ENCODE assay signal across 15 mouse cellular contexts in genomic region chr6:100525496-100525895, GRCm38 (mm10).
DNase-seq lines count a peak whose midpoint lies in the region; ATAC-seq and TF ChIP-seq lines count a peak whose summit lies in the region.
"Had no signal": no experiment of that assay in that cellular context is flagged by ENCODE, and none has a peak within 500 bp of the region (broad histone marks: within the 10 kb centered on the region; RNA-seq: fewer than 3 reads in every experiment).

No protein-coding gene starts in this region.

- WGBS in kidney, adult 2 months: 8% methylated on average over 3 of the region's 3 CpGs
- WGBS in large intestine, adult 2 months: 27% methylated on average over 3 of the region's 3 CpGs

- no peak for ATAC-seq in granulocyte monocyte progenitor cell, adult 5-6 weeks (replicated peaks; ENCODE audit: poor library complexity, severe bottlenecking)
- ATAC-seq: forebrain, embryonic 15.5 days had no signal

- no peak for TF ChIP-seq CTCF in testis, adult 2 months (IDR thresholded peaks at IDR 0.05; ENCODE audit: control insufficient read depth, insufficient read depth, insufficient replicate concordance, low read depth, low read length)
- no peak for TF ChIP-seq CTCF in kidney, adult 2 months (conservative IDR thresholded peaks at IDR 0.05; ENCODE audit: insufficient read depth, insufficient read length, low read depth, low read length)

- H3K4me1 ChIP-seq in testis, adult 2 months (ENCODE audit: control insufficient read depth, insufficient read depth, low read length): peaks cover 20% of the 10 kb centered on the region
- peaks cover 6% of the 10 kb centered on the region; the same call in 1 of the 2 replicates for H3K4me1 ChIP-seq in kidney, adult 2 months (ENCODE audit: control insufficient read depth, insufficient read depth, low read length)

- H3K27me3 ChIP-seq in testis, adult 2 months (ENCODE audit: control insufficient read depth, insufficient read depth, low read length): no peaks in the 10 kb centered on the region
- no peaks in the 10 kb centered on the region for H3K27me3 ChIP-seq in kidney, adult 2 months (replicated peaks; ENCODE audit: control insufficient read depth, insufficient read depth, low read length)
- H3K27me3 ChIP-seq: forebrain, embryonic 15.5 days had no signal

- TF ChIP-seq POLR2A in testis, adult 2 months (IDR thresholded peaks at IDR 0.05; ENCODE audit: control insufficient read depth, low read depth, low read length): no peak
- no peak for TF ChIP-seq POLR2A in kidney, adult 2 months (IDR thresholded peaks at IDR 0.05; ENCODE audit: low read depth, low read length)

- H3K36me3 ChIP-seq in testis, adult 2 months (ENCODE audit: control insufficient read depth, insufficient read depth, low read length): no peaks in the 10 kb centered on the region
- H3K36me3 ChIP-seq in kidney, adult 2 months (ENCODE audit: control insufficient read depth, insufficient read depth, low read length): no peaks in the 10 kb centered on the region
- H3K36me3 ChIP-seq: embryonic facial prominence, embryonic 12.5 days; forebrain, embryonic 15.5 days; heart, embryonic 13.5 days; midbrain, embryonic 10.5 days had no signal

- H3K4me3 ChIP-seq in testis, adult 2 months (ENCODE audit: control insufficient read depth, low read depth, low read length): peak overlapping the region; percentile 51
- no peak overlapping the region for H3K4me3 ChIP-seq in kidney, adult 2 months (ENCODE audit: insufficient read depth, low read depth, low read length)
- H3K4me3 ChIP-seq: embryonic facial prominence, embryonic 12.5 days; forebrain, embryonic 15.5 days; heart, embryonic 13.5 days had no signal

- no peak for DNase-seq in testis, postnatal 10 days (ENCODE audit: low spot score)
- DNase-seq in kidney, adult 2 months: peak; percentile 58
- DNase-seq in large intestine, adult 2 months (ENCODE audit: low read depth, low spot score): peak; percentile 28
- peak; percentile 48 for DNase-seq in yolk sac, embryonic 10.5 days (ENCODE audit: low spot score)
- no peak for DNase-seq in urinary bladder, postnatal 4 days (ENCODE audit: low spot score in 2 of 2)
- no peak for DNase-seq in adrenal gland, postnatal 25 days
- DNase-seq: cerebellum, adult 8-10 months; gastrocnemius, postnatal 25 days; thymus, adult 2 months had no signal

- H3K27ac ChIP-seq in testis, adult 2 months (ENCODE audit: control insufficient read depth, insufficient read depth, low read depth, low read length): no peak overlapping the region
- no peak overlapping the region for H3K27ac ChIP-seq in kidney, adult 2 months (ENCODE audit: insufficient read depth, low read depth, low read length)
- H3K27ac ChIP-seq: embryonic facial prominence, embryonic 12.5 days; forebrain, embryonic 15.5 days; heart, embryonic 13.5 days had no signal

Comparison
In these comparisons a context has a peak if more than half of its experiments do, and no peak if none do; other contexts are left out.
1. DNase-seq: peak in kidney, adult 2 months (single experiment), large intestine, adult 2 months (single experiment) and yolk sac, embryonic 10.5 days (single experiment); none in testis, postnatal 10 days (single experiment), urinary bladder, postnatal 4 days (0 of 2) and adrenal gland, postnatal 25 days (single experiment).